In genomic region chr13:35879068-35879467, GRCm38 (mm10) we compare ENCODE assay signal across 23 mouse cellular contexts. TPM values are rescaled to one million over a fixed set of nuclear protein-coding genes. Genes with fewer than 3 reads are reported as not detected.
DNase-seq lines count a peak whose midpoint lies in the region; ATAC-seq and TF ChIP-seq lines count a peak whose summit lies in the region.
"Had no signal": no experiment of that assay in that cellular context is flagged by ENCODE, and none has a peak within 500 bp of the region (broad histone marks: within the 10 kb centered on the region; RNA-seq: fewer than 3 reads in every experiment).

No protein-coding gene starts in this region.

- 48% methylated on average over 5 of the region's 5 CpGs for WGBS in embryonic facial prominence, embryonic 11.5 days
- 59% methylated on average over 5 of the region's 5 CpGs for WGBS in embryonic facial prominence, embryonic 10.5 days
- WGBS in hindbrain, postnatal 0 days, result 53% methylated on average over 5 of the region's 5 CpGs
- 59% methylated on average over 5 of the region's 5 CpGs for WGBS in hindbrain, embryonic 12.5 days

- no peaks in the 10 kb centered on the region for H3K36me3 ChIP-seq in embryonic facial prominence, embryonic 11.5 days (replicated peaks; ENCODE audit: control insufficient read depth, insufficient read depth, low read depth, low read length)
- H3K36me3 ChIP-seq in embryonic facial prominence, embryonic 10.5 days (replicated peaks), result no peaks in the 10 kb centered on the region; the same call in 1 of the 2 replicates
- no peaks in the 10 kb centered on the region; the same call in 1 of the 2 replicates for H3K36me3 ChIP-seq in hindbrain, postnatal 0 days (ENCODE audit: insufficient read depth, low read length)
- 0 out of 2 replicates have a peak, but pooled peaks cover 2% of the 10 kb centered on the region for H3K36me3 ChIP-seq in hindbrain, embryonic 12.5 days
- H3K36me3 ChIP-seq: lung, embryonic 15.5 days had no signal

- no peak overlapping the region for H3K4me2 ChIP-seq in embryonic facial prominence, embryonic 11.5 days (ENCODE audit: low read depth, low read length)
- H3K4me2 ChIP-seq in hindbrain, postnatal 0 days (ENCODE audit: low read depth, low read length), result no peak overlapping the region
- no peak overlapping the region for H3K4me2 ChIP-seq in hindbrain, embryonic 12.5 days (replicated peaks)
- H3K4me2 ChIP-seq: heart, embryonic 12.5 days; hindbrain, embryonic 14.5 days; limb, embryonic 12.5 days; lung, embryonic 15.5 days; midbrain, embryonic 12.5 days had no signal

- 0 out of 2 replicates have a peak, but pooled peaks have one; percentile 20 for TF ChIP-seq CTCF in hindbrain, postnatal 0 days (IDR thresholded peaks at IDR 0.05; ENCODE audit: low read depth)

- no peaks in the 10 kb centered on the region for H3K4me1 ChIP-seq in embryonic facial prominence, embryonic 11.5 days (ENCODE audit: control insufficient read depth, insufficient read depth, low read length)
- H3K4me1 ChIP-seq in embryonic facial prominence, embryonic 10.5 days, result peaks cover under 1% of the 10 kb centered on the region; the same call in 1 of the 2 replicates
- 0 out of 2 replicates have a peak, but pooled peaks cover 2% of the 10 kb centered on the region for H3K4me1 ChIP-seq in hindbrain, postnatal 0 days (ENCODE audit: insufficient read depth, low read length)
- H3K4me1 ChIP-seq in hindbrain, embryonic 12.5 days, result no peaks in the 10 kb centered on the region
- H3K4me1 ChIP-seq: heart, embryonic 12.5 days; lung, embryonic 15.5 days; midbrain, embryonic 12.5 days had no signal

- no peak overlapping the region for H3K9ac ChIP-seq in embryonic facial prominence, embryonic 11.5 days (replicated peaks; ENCODE audit: low read length)
- no peak overlapping the region for H3K9ac ChIP-seq in hindbrain, postnatal 0 days (replicated peaks; ENCODE audit: low read length)
- no peak overlapping the region for H3K9ac ChIP-seq in hindbrain, embryonic 12.5 days
- H3K9ac ChIP-seq: heart, embryonic 12.5 days; hindbrain, embryonic 14.5 days; limb, embryonic 12.5 days; lung, embryonic 15.5 days; midbrain, embryonic 12.5 days had no signal

- H3K9me3 ChIP-seq in embryonic facial prominence, embryonic 11.5 days (replicated peaks; ENCODE audit: control insufficient read depth, low read length), result no peaks in the 10 kb centered on the region
- H3K9me3 ChIP-seq in embryonic facial prominence, embryonic 10.5 days, result no peaks in the 10 kb centered on the region
- no peaks in the 10 kb centered on the region for H3K9me3 ChIP-seq in hindbrain, postnatal 0 days (ENCODE audit: low read length)
- H3K9me3 ChIP-seq in hindbrain, embryonic 12.5 days (replicated peaks), result no peaks in the 10 kb centered on the region
- H3K9me3 ChIP-seq: G1E; heart, embryonic 12.5 days; limb, embryonic 12.5 days; lung, embryonic 15.5 days; midbrain, embryonic 12.5 days had no signal

- DNase-seq in embryonic facial prominence, embryonic 11.5 days (ENCODE audit: low spot score), result peak; percentile 2
- no peak for DNase-seq in embryonic facial prominence, embryonic 10.5 days (ENCODE audit: low spot score)
- peak; percentile 4 for DNase-seq in hindbrain, postnatal 0 days (ENCODE audit: low spot score)
- peak; percentile 15 for DNase-seq in ovary, adult 18-20 months (ENCODE audit: low spot score)
- DNase-seq in ovary, postnatal 10 days (ENCODE audit: low spot score), result no peak
- DNase-seq in testis, postnatal 10 days (ENCODE audit: low spot score), result peak; percentile 56
- DNase-seq in urinary bladder, adult 2 months (ENCODE audit: low spot score), result no peak
- DNase-seq: adrenal gland, postnatal 14 days; cerebellum, adult 18-20 months; cerebellum, postnatal 14 days; heart, adult 2 months; heart, postnatal 4 days; kidney, adult 11 months; lung, postnatal 36 days had no signal

- ATAC-seq in embryonic facial prominence, embryonic 11.5 days (replicated peaks; ENCODE audit: insufficient number of reproducible peaks, low FRiP score, low TSS enrichment, low read depth), result no peak
- ATAC-seq in hindbrain, postnatal 0 days, result no peak
- no peak for ATAC-seq in hindbrain, embryonic 12.5 days (ENCODE audit: low FRiP score)
- ATAC-seq: forebrain, embryonic 14.5 days; inflammation-experienced regulatory T-cells, adult 6 months had no signal

- no peak overlapping the region for H3K27ac ChIP-seq in embryonic facial prominence, embryonic 11.5 days (replicated peaks; ENCODE audit: low read depth, low read length)
- H3K27ac ChIP-seq in embryonic facial prominence, embryonic 10.5 days (replicated peaks), result no peak overlapping the region
- no peak overlapping the region for H3K27ac ChIP-seq in hindbrain, postnatal 0 days
- H3K27ac ChIP-seq in hindbrain, embryonic 12.5 days, result no peak overlapping the region
- H3K27ac ChIP-seq: heart, adult 2 months; hindbrain, embryonic 14.5 days; limb, embryonic 12.5 days; lung, embryonic 15.5 days; midbrain, embryonic 12.5 days had no signal

- no peaks in the 10 kb centered on the region for H3K27me3 ChIP-seq in embryonic facial prominence, embryonic 11.5 days (ENCODE audit: control insufficient read depth, insufficient read depth, low read length)
- H3K27me3 ChIP-seq in embryonic facial prominence, embryonic 10.5 days (replicated peaks; ENCODE audit: low read depth, poor library complexity, severe bottlenecking), result no peaks in the 10 kb centered on the region
- H3K27me3 ChIP-seq in hindbrain, postnatal 0 days (ENCODE audit: insufficient read depth, low read length), result no peaks in the 10 kb centered on the region
- no peaks in the 10 kb centered on the region for H3K27me3 ChIP-seq in hindbrain, embryonic 12.5 days
- H3K27me3 ChIP-seq: heart, embryonic 12.5 days; limb, embryonic 12.5 days; lung, embryonic 15.5 days; midbrain, embryonic 12.5 days had no signal

- H3K4me3 ChIP-seq in embryonic facial prominence, embryonic 11.5 days (ENCODE audit: low read depth, low read length), result no peak overlapping the region
- H3K4me3 ChIP-seq in embryonic facial prominence, embryonic 10.5 days, result no peak overlapping the region
- H3K4me3 ChIP-seq in hindbrain, postnatal 0 days (ENCODE audit: low read length), result no peak overlapping the region
- no peak overlapping the region for H3K4me3 ChIP-seq in hindbrain, embryonic 12.5 days
- H3K4me3 ChIP-seq: heart, adult 2 months; heart, embryonic 12.5 days; limb, embryonic 12.5 days; lung, embryonic 15.5 days; midbrain, embryonic 12.5 days had no signal

RNA-seq across cellular contexts. Expression of gene Rpp40, which starts 27.1 kb away (rescaled TPM):
- 30.6 and 31.6 TPM in 2 replicates for polyA plus RNA-seq in embryonic facial prominence, embryonic 11.5 days (2014; fragmentation: Nextera tagmentation; extraction: Ambion mirVana)
- 27.6 and 32.9 TPM in 2 replicates for polyA plus RNA-seq in embryonic facial prominence, embryonic 10.5 days (2016; fragmentation: Nextera tagmentation; extraction: Ambion mirVana)
- total RNA-seq in hindbrain, postnatal 0 days (2014; rRNA removed), result 3.0 and 3.3 TPM in 2 replicates
- 8.7 and 9.5 TPM in 2 replicates for polyA plus RNA-seq in hindbrain, postnatal 0 days (2015; fragmentation: Nextera tagmentation; extraction: Ambion mirVana)
- 14.7 and 14.9 TPM in 2 replicates for polyA plus RNA-seq in hindbrain, embryonic 12.5 days (2016; fragmentation: Nextera tagmentation; extraction: Ambion mirVana)
- polyA plus RNA-seq in urinary bladder, adult 2 months (2012; rRNA removed), result 7.2 and 7.6 TPM in 2 replicates

Comparison
In these comparisons a context has a peak if more than half of its experiments do, and no peak if none do; other contexts are left out.
1. DNase-seq: peak in embryonic facial prominence, embryonic 11.5 days (single experiment), hindbrain, postnatal 0 days (single experiment), ovary, adult 18-20 months (single experiment) and testis, postnatal 10 days (single experiment); none in embryonic facial prominence, embryonic 10.5 days (single experiment), ovary, postnatal 10 days (single experiment) and urinary bladder, adult 2 months (single experiment).